ENCODE assay signal across 10 mouse cellular contexts in the genomic region with DNA sequence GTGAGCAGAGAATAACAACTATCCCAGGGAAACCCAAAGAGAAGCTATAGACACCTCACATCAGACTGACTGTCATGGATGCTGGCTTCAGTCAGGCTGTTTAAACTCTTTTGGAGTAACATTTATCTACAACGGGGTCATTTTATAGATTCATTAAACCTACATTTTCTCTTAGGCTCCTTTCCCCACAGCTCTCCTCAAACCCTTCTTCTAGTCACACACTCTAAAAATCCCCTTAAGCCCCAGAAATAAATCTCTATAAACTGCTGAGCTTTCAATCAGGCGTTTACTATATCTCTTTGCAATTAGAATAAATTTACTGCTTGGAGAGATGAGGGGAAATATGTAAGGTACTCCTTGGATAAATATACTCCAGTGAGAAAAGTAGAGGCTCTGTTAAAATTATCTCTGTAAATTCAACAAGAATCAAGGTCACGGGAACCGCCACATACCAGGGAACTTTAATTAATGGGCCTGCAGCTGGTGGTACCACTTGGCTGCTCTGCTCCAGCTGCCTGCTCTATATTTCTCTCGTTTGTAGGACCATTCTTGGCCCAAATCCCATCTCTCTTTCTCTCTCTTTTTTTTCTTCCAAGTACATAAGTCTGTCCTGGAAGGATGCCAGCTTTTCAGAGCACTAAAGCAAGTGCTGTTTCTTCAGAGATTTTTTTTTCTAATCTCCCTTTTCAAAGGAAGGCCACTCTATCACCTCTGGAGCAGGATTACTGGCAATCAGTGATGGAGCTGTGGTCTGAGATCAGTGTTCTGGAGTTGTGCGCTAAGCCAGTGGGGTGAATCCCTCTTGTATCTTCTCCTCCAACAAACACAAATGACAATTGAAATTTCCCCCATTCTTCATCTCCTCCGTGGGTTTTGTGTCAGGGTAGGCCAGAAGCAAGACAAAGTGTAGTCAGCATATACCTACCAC. TPM values are rescaled to one million over a fixed set of nuclear protein-coding genes. Genes with fewer than 3 reads are reported as not detected.
DNase-seq lines count a peak whose midpoint lies in the region; ATAC-seq and TF ChIP-seq lines count a peak whose summit lies in the region.
"Had no signal": no experiment of that assay in that cellular context is flagged by ENCODE, and none has a peak within 500 bp of the region (broad histone marks: within the 10 kb centered on the region; RNA-seq: fewer than 3 reads in every experiment).

No protein-coding gene starts in this region.

- no peak overlapping the region for H3K4me3 ChIP-seq in hindbrain, embryonic 13.5 days
- no peak overlapping the region for H3K4me3 ChIP-seq in hindbrain, embryonic 12.5 days
- H3K4me3 ChIP-seq in neural tube, embryonic 12.5 days, result no peak overlapping the region
- no peak overlapping the region for H3K4me3 ChIP-seq in limb, embryonic 14.5 days (replicated peaks; ENCODE audit: low read length)
- no peak overlapping the region for H3K4me3 ChIP-seq in stomach, embryonic 16.5 days (replicated peaks; ENCODE audit: low read length)

- ATAC-seq in hindbrain, embryonic 13.5 days (ENCODE audit: low FRiP score), result no peak
- ATAC-seq in hindbrain, embryonic 12.5 days (ENCODE audit: low FRiP score), result no peak
- ATAC-seq in neural tube, embryonic 12.5 days (ENCODE audit: low FRiP score, low read depth), result peak; percentile 48
- ATAC-seq in limb, embryonic 14.5 days (ENCODE audit: low FRiP score, low read depth), result peak; percentile 76
- peak; percentile 57; the same call in 1 of the 2 replicates for ATAC-seq in stomach, embryonic 16.5 days (ENCODE audit: insufficient read depth, low FRiP score)

- TF ChIP-seq POLR2A in limb, embryonic 14.5 days (IDR thresholded peaks at IDR 0.05; ENCODE audit: borderline replicate concordance, extremely low read depth, insufficient read depth, insufficient read length), result no peak

- no peak overlapping the region for H3K9ac ChIP-seq in hindbrain, embryonic 13.5 days
- H3K9ac ChIP-seq in hindbrain, embryonic 12.5 days, result no peak overlapping the region
- H3K9ac ChIP-seq in neural tube, embryonic 12.5 days, result no peak overlapping the region
- H3K9ac ChIP-seq in limb, embryonic 14.5 days (ENCODE audit: low read depth, low read length, severe bottlenecking), result no peak overlapping the region
- H3K9ac ChIP-seq in stomach, embryonic 16.5 days (ENCODE audit: low read length), result no peak overlapping the region

- WGBS in hindbrain, embryonic 13.5 days, result 45% methylated on average over 7 of the region's 7 CpGs
- WGBS in hindbrain, embryonic 12.5 days, result 61% methylated on average over 7 of the region's 7 CpGs
- 36% methylated on average over 7 of the region's 7 CpGs for WGBS in neural tube, embryonic 12.5 days
- 22% methylated on average over 7 of the region's 7 CpGs for WGBS in limb, embryonic 14.5 days
- WGBS in stomach, embryonic 16.5 days, result 21% methylated on average over 7 of the region's 7 CpGs

- H3K27ac ChIP-seq in hindbrain, embryonic 13.5 days, result 0 out of 2 replicates have a peak overlapping the region, but pooled peaks have one; percentile 9
- H3K27ac ChIP-seq in hindbrain, embryonic 12.5 days, result no peak overlapping the region; the same call in 1 of the 2 replicates
- H3K27ac ChIP-seq in neural tube, embryonic 12.5 days, result no peak overlapping the region
- no peak overlapping the region for H3K27ac ChIP-seq in limb, embryonic 14.5 days (replicated peaks; ENCODE audit: low read depth, low read length)
- peak overlapping the region; percentile 52 for H3K27ac ChIP-seq in stomach, embryonic 16.5 days (ENCODE audit: low read length)

- no peaks in the 10 kb centered on the region for H3K27me3 ChIP-seq in hindbrain, embryonic 13.5 days
- H3K27me3 ChIP-seq in hindbrain, embryonic 12.5 days, result no peaks in the 10 kb centered on the region
- no peaks in the 10 kb centered on the region for H3K27me3 ChIP-seq in neural tube, embryonic 12.5 days (replicated peaks)
- H3K27me3 ChIP-seq in limb, embryonic 14.5 days (ENCODE audit: control insufficient read depth, insufficient read depth, low read length), result no peaks in the 10 kb centered on the region
- no peaks in the 10 kb centered on the region for H3K27me3 ChIP-seq in stomach, embryonic 16.5 days (ENCODE audit: control insufficient read depth, insufficient read depth, low read length)

- no peaks in the 10 kb centered on the region for H3K36me3 ChIP-seq in hindbrain, embryonic 13.5 days
- H3K36me3 ChIP-seq in hindbrain, embryonic 12.5 days, result no peaks in the 10 kb centered on the region
- no peaks in the 10 kb centered on the region for H3K36me3 ChIP-seq in neural tube, embryonic 12.5 days
- no peaks in the 10 kb centered on the region for H3K36me3 ChIP-seq in limb, embryonic 14.5 days (ENCODE audit: control insufficient read depth, insufficient read depth, low read length)
- H3K36me3 ChIP-seq in stomach, embryonic 16.5 days (ENCODE audit: control insufficient read depth, insufficient read depth, low read length), result no peaks in the 10 kb centered on the region

- peaks cover 21% of the 10 kb centered on the region for H3K4me1 ChIP-seq in hindbrain, embryonic 13.5 days (replicated peaks)
- H3K4me1 ChIP-seq in hindbrain, embryonic 12.5 days, result peaks cover 15% of the 10 kb centered on the region; the same call in 1 of the 2 replicates
- peaks cover 27% of the 10 kb centered on the region for H3K4me1 ChIP-seq in neural tube, embryonic 12.5 days
- H3K4me1 ChIP-seq in limb, embryonic 14.5 days (ENCODE audit: control insufficient read depth, insufficient read depth, low read length), result peaks cover 22% of the 10 kb centered on the region
- peaks cover 13% of the 10 kb centered on the region for H3K4me1 ChIP-seq in stomach, embryonic 16.5 days (ENCODE audit: control insufficient read depth, insufficient read depth, low read length)

- no peaks in the 10 kb centered on the region for H3K9me3 ChIP-seq in hindbrain, embryonic 13.5 days
- H3K9me3 ChIP-seq in hindbrain, embryonic 12.5 days (replicated peaks), result no peaks in the 10 kb centered on the region
- no peaks in the 10 kb centered on the region for H3K9me3 ChIP-seq in neural tube, embryonic 12.5 days
- H3K9me3 ChIP-seq in limb, embryonic 14.5 days (ENCODE audit: control insufficient read depth, low read length), result no peaks in the 10 kb centered on the region
- H3K9me3 ChIP-seq in stomach, embryonic 16.5 days (replicated peaks; ENCODE audit: control insufficient read depth, low read length), result no peaks in the 10 kb centered on the region

- no peak for DNase-seq in neural tube, embryonic 10.5 days (ENCODE audit: extremely low spot score, low spot score)
- peak; percentile 91 for DNase-seq in limb, embryonic 14.5 days (ENCODE audit: low spot score)
- DNase-seq in heart, adult 8-10 months (ENCODE audit: low spot score), result no peak
- DNase-seq in thymus, postnatal 0 days (ENCODE audit: low spot score), result no peak

- H3K4me2 ChIP-seq in hindbrain, embryonic 13.5 days, result no peak overlapping the region
- no peak overlapping the region for H3K4me2 ChIP-seq in hindbrain, embryonic 12.5 days (replicated peaks)
- no peak overlapping the region for H3K4me2 ChIP-seq in neural tube, embryonic 12.5 days (replicated peaks)
- H3K4me2 ChIP-seq in limb, embryonic 14.5 days (replicated peaks; ENCODE audit: low read depth, low read length, severe bottlenecking), result no peak overlapping the region
- H3K4me2 ChIP-seq in stomach, embryonic 16.5 days (ENCODE audit: low read depth, low read length), result no peak overlapping the region

RNA-seq across cellular contexts. Expression of gene Gm11060, which starts 2.0 kb away (rescaled TPM):
- not detected in 2 replicates for polyA plus RNA-seq in hindbrain, embryonic 13.5 days (2015; fragmentation: Nextera tagmentation; extraction: Ambion mirVana)
- not detected in 2 replicates for polyA plus RNA-seq in hindbrain, embryonic 12.5 days (2016; fragmentation: Nextera tagmentation; extraction: Ambion mirVana)
- polyA plus RNA-seq in neural tube, embryonic 12.5 days (2016; fragmentation: Nextera tagmentation; extraction: Ambion mirVana), result not detected in 2 replicates
- polyA plus RNA-seq in limb, embryonic 14.5 days (2012; rRNA removed), result not detected in 2 replicates
- not detected in 2 replicates for polyA plus RNA-seq in limb, embryonic 14.5 days (2014; fragmentation: Nextera tagmentation; extraction: Ambion mirVana)
- not detected in 2 replicates for polyA plus RNA-seq in stomach, embryonic 16.5 days (2015; fragmentation: Nextera tagmentation; extraction: Ambion mirVana)
- total RNA-seq in heart, adult 8-10 months (2022), result not detected
- not detected in 2 replicates for polyA plus RNA-seq in thymus, postnatal 0 days (2015; fragmentation: Nextera tagmentation; extraction: Ambion mirVana)
- total RNA-seq: layer of hippocampus, postnatal 10 days had no signal
- polyA plus RNA-seq: frontal cortex, adult 2 months had no signal

RNA-seq across cellular contexts. Expression of gene Wt1, which starts 36.5 kb away (rescaled TPM):
- polyA plus RNA-seq in hindbrain, embryonic 13.5 days (2015; fragmentation: Nextera tagmentation; extraction: Ambion mirVana), result 0.61 and 0.82 TPM in 2 replicates
- 0.30 and 0.31 TPM in 2 replicates for polyA plus RNA-seq in hindbrain, embryonic 12.5 days (2016; fragmentation: Nextera tagmentation; extraction: Ambion mirVana)
- 2.5 and 3.1 TPM in 2 replicates for polyA plus RNA-seq in neural tube, embryonic 12.5 days (2016; fragmentation: Nextera tagmentation; extraction: Ambion mirVana)
- polyA plus RNA-seq in limb, embryonic 14.5 days (2012; rRNA removed), result 0.47 and 1.3 TPM in 2 replicates
- polyA plus RNA-seq in limb, embryonic 14.5 days (2014; fragmentation: Nextera tagmentation; extraction: Ambion mirVana), result 0.22 and 0.54 TPM in 2 replicates
- polyA plus RNA-seq in stomach, embryonic 16.5 days (2015; fragmentation: Nextera tagmentation; extraction: Ambion mirVana), result 13.2 and 18.3 TPM in 2 replicates
- total RNA-seq in heart, adult 8-10 months (2022), result 1 to 10 TPM; 4.7 to 8.3 (median 5.3) TPM
- polyA plus RNA-seq in thymus, postnatal 0 days (2015; fragmentation: Nextera tagmentation; extraction: Ambion mirVana), result 0.17 and 0.20 TPM in 2 replicates

Comparison
In these comparisons a context has a peak if more than half of its experiments do, and no peak if none do; other contexts are left out.
1. H3K27ac ChIP-seq: peak in hindbrain, embryonic 13.5 days (single experiment) and stomach, embryonic 16.5 days (single experiment); none in hindbrain, embryonic 12.5 days (single experiment), neural tube, embryonic 12.5 days (single experiment) and limb, embryonic 14.5 days (single experiment).
2. ATAC-seq: peak in neural tube, embryonic 12.5 days (single experiment), limb, embryonic 14.5 days (single experiment) and stomach, embryonic 16.5 days (single experiment); none in hindbrain, embryonic 13.5 days (single experiment) and hindbrain, embryonic 12.5 days (single experiment).